Mouse (Mus musculus) testis, adult 2 months (tissue): Measurements from ENCODE around the gene Matk.

Experiments
- CTCF ChIP-seq: fragments of 200-500 bp; IDR thresholded peaks from 2 replicates; pipeline ENCODE4 v1.5.1; 2012; ENCODE audit warnings: low read depth, mild to moderate bottlenecking, inconsistent platforms, low read length, moderate library complexity; ENCODE audit not compliant: control insufficient read depth, insufficient read depth, insufficient replicate concordance
- POLR2A ChIP-seq: fragments of 200-500 bp; IDR thresholded peaks from 2 replicates; pipeline ENCODE4 v1.6.1; 2012; ENCODE audit warnings: low read depth, mild to moderate bottlenecking, inconsistent platforms, low read length, moderate library complexity; ENCODE audit not compliant: control insufficient read depth

- TF ChIP-seq CTCF (no peak), POLR2A (no peak)
Observed at GRCm38 (mm10) chr10:81234206-81234605, 18.5 kb upstream of the Matk start.
